Mouse (Mus musculus): ENCODE data around the gene Zfp280c.

Gene Zfp280c

DNA sequence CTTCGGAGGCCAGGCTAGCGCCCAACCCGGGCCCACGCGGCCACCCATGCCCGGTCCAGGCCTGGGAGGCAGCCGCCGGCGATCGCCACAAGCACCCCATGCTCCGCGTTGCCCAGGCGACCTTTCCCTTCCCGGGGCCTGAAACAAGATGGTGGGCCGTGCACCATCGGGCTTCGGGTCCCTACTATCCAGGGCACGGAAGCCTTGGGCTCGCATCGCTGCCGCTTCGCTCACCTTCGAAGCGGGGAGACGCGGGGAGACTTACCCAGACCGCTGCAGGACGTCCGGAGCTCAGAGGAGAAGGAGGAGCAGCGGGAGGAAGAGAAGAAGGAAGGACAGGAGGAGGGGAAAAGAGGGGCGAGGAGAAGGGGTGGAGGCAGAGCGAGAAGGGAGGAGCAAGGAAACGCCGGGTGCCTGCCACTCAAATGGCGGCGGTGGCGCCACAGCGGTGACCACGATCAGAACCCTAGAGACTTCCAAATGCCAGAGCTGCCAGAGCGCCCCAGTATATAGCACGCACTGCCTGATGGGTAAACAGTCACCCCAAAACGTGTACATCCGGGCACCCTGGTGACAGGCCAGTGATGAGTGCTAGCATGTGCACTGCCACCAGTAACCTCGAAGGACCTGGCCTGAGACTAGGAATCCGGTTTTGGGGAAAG, at the start of gene Zfp280c:
Gene Zfp280c, minus strand, starts transcription at position 406 of the 662 bp plus-strand sequence.
- DNase-seq (ENCODE audit: low read depth, low spot score): peak; percentile 83

DNA sequence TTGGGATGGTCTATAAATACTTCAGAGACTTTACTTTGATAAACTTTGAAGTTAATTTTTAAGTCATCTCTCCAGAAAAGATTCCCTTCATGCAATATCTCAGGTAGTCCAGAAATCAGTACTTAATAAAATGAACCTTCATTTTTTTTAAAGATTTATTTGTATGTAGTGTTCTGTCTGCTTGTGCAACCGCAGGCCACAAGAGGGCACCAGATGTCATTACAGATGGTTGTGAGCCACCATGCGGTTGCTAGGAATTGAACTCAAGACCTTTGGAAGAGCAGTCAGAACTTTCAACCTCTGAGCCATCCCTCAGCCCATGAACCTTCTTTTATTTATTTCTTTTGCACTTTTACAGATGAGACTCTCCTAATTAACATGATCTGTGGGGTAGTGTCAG, 42.7 kb upstream of the Zfp280c start:
- peak; percentile 9 for DNase-seq (ENCODE audit: low read depth, low spot score)

DNA sequence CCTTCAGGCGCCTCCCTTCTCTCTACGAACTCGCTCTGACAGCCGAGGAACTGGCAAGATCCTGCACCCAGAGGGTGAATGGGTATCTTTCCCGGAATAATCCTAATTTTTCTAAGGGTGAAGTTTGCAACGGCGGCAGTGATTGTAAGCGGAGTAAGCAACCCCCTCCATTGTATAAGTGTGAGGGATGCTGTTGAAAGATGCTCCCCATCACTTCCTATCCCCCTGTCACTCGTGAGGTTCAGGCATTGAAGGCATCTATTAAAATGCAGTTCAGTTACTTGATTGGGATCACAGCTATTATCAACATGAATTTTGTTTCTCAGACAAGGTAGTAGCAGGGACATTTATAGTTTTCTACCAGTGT, 29.7 kb upstream of the Zfp280c start:
- DNase-seq (ENCODE audit: low read depth, low spot score): no peak

DNA sequence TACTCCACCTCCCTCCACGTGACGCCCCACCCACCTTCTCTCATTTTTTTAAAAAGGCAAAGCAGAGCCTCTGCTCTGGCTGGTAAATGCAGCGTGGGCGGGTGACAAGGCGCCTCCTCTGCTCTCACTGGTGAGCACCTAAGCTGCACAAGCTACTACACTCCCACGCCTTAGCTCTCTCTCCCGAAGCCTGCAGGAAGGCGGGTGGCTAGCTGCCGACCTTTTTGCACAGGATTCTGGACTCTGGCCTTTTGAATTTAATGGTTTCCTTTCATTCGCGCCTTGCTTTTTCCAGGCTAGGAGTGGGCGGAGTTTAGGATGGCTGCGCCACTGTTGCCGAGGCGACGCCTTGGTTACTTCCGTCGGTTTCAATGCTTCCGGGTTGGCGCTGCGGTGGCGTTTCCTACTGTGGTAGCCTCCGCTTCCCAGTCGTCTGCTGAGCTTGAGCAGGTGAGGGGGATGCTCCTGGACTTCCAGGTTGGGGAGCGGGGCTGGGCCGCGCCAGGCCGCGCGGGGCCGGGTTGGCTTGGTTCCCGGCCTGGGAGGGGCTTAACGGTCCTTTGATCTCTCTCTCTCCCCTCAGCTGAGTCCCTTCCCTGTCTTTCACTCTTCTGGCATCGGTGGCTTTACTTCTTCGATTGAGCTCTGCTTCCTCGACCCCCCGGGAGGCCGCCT, 29.2 kb upstream of the Zfp280c start, which contains the start of gene Slc25a14:
Gene Slc25a14, plus strand, starts transcription at position 35 of the 675 bp plus-strand sequence.
- DNase-seq (ENCODE audit: low read depth, low spot score): peak; percentile 85

DNA sequence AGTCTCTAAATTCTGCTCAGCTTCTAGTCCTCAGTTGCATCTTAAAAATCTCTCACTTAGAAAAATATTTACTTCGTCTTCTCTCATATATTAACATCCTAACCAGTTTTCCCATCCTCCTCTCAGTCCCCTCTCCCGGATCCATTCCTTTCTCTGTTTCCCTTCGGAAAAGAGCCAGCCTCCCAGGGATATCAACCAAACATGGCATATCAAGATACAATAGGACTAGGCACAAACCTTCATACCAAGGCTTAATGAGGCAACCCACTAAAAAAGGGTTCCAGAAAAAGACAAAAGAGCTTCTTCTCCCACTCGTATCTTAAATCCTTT, 28.7 kb upstream of the Zfp280c start:
- DNase-seq (ENCODE audit: low read depth, low spot score): no peak

DNA sequence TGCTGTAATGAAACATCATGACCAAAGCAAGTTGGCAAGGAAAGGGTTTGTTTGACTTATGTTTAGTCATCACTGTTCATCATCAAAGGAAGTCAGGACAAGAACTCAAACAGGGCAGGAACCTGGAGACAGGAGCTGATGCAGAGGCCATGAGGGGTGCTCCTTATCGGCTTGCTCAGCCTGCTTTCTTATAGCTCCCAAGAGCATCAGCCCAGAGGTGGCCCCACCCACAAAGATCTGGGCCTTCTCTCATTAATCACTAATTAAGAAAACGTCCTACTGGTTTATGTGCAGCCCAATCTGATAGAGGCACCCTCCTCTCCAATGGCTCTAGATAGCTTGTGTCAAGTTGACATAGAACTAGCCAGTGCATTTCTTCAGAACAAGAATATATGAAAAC, 10.6 kb upstream of the Zfp280c start:
- DNase-seq (ENCODE audit: low read depth, low spot score): no peak

DNA sequence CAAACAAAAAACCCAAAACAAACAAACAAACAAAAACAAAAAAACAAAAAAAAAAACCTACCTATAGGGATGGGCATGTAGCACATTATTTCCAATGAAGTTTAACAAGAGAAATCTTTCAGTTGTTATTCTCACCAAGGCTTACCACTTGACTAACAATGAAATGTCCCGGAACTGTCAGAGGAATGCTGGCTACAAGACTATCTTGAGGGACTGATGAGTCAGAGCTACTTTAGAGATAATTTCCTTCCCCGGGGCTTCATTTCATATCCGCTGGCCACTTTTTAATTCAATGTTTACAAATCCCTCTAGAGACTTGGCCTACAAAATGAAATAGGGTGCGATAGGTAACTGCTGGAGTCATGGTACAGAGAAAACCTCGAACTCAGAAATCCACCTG, 2.6 kb upstream of the Zfp280c start:
- DNase-seq (ENCODE audit: low read depth, low spot score): no peak

DNA sequence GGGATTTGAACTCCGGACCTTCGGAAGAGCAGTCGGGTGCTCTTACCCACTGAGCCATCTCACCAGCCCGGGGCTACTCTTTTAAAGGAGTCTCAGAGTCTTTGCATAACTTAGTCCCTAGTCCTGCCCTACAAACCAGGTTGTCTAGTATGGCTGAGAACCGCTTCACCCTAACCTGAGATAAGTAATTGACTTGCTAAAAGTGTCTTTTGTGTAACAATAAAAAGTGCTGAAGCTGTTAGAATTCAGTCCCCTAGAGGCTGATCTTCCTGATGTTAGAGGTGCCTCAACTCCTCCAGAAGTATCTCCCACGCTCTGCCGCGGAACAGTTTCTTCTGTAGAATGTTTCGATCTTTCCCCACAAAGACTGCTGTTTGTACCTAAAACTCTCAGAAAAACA, 1.7 kb upstream of the Zfp280c start:
- no peak for DNase-seq (ENCODE audit: low read depth, low spot score)

DNA sequence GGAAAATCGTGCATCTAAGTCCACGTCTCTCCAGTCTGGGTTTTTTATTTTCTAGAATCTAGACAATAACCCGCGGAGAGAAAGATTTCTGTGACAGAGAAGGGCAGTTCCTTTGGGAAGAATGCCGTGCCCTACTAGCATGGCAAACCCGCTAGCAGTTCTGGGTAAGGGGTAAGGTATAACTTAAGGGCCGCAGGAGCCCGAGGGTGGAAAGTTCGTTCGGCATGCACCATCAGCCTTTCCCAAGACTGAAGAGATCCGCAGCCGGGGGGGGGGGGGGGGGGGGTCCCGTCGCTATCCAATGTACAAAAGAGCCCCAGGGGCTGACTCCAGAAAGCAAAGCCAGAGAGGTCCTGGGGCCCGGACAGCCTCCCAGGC, 594 bp downstream of the Zfp280c start:
- DNase-seq (ENCODE audit: low read depth, low spot score): no peak

DNA sequence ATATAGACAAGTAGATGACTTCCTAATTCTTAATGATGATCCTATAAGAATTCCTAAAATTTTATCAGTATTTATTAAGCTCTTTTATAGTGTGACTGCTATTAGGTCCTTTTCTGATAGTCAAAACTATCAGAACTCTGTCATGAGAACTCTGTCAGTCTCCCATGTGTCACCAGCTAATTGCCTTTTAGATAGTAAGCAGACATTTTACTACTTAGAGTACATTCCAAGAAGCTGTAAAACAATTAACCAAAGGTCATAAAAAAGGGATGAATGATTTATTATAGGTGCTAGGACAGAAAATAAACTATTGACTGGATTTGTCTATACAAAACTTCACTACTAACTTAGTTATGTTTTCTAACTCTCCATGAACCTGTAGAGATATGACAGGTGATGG, 11.0 kb downstream of the Zfp280c start:
- no peak for DNase-seq (ENCODE audit: low read depth, low spot score)

DNA sequence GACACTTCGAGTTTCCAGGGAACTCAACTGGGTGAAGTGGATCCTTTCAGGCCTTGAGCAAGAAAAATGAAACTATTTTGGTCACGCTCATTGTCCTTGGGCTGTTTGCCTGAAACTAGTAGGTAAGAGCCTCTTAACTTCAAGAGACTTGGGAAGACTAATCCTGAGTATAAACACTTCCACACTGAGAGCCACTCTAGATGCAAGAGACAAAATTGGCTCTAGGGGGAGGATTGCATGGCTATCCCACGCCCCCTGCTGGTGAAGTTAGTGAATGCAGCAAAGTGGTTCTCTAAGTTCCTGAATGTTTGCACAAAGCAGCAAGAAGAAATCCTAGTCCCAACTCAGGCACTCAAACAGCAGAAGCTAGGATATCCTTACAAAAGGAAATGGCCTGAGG, 62.1 kb downstream of the Zfp280c start:
- DNase-seq (ENCODE audit: low read depth, low spot score): peak; percentile 52

DNA sequence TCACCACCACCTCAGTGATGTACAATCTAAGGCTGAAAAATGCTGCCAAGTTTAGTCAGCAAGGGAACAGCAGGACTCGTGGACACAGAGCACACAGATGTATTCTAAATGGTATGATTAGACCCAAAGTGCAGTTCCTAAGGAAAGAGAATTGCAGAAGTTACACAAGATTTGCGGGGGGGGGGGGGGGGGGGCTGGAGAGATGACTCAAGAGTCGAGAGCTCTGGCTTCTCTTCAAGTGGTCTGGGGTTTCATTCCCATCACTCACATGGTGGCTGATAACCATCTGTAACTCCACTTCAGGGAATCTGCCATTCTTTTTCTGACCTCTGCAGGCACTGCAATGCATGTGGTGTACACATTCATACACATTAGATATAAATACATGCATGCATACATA, 67.9 kb downstream of the Zfp280c start:
- no peak for DNase-seq (ENCODE audit: low read depth, low spot score)

DNA sequence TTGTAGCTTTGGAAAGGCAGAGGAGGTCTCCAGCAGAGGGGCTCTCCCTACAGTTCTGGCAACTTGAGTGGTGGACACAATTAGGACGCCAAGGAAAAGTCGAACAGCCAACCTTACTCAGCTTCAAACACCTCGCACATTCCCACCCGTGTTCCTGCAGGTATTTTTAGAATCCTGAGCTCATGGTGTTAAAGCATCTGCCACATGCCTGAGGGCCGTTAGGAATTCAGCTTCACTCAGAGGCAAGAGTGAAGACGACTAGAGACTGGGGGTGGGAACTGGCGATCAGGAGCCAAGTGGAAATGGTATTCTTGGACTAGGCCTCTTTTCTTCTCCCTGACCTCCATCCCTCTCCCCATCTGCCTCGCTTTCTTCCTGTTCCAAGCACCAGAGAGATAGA, 68.4 kb downstream of the Zfp280c start:
- no peak for DNase-seq (ENCODE audit: low read depth, low spot score)

DNA sequence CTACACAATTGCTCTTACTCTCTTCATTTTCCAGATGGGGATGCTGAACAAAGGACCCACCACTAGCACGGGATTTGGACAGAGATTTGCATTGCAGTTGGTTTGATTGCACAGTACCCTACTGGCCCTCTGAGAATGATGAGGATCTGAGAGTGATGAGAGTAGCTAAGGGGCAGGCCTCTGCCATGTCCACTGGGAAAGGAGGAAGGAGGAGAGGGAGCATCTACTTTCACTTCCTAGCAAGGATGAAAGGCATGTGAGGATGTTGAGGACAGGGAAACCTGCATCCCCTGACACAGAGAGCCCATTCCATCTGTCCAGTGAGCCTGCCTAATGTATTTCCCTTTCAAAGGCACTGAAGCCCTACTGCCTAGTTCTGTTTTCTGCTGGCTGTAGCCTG, 69.0 kb downstream of the Zfp280c start:
- no peak for DNase-seq (ENCODE audit: low read depth, low spot score)

DNA sequence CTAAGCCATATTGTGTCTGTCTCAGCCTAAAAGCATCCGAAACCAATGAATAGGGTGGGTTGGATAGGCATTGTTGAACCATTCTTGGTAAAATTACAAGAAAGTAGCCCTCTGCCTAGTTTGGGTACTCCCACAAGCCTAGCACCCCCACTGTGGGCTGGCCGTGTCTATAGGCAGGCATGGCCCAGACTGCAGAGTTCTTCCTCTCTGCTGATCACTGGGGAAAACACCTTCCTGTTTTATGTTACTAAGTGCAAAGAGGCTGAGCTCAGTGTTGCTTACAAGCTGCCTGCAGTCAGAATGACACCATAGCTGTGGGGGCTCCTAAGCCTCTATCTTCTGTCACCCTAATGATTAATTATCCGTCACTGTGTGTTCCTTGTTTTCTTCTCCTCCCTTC, 70.8 kb downstream of the Zfp280c start:
- no peak for DNase-seq (ENCODE audit: low read depth, low spot score)

DNA sequence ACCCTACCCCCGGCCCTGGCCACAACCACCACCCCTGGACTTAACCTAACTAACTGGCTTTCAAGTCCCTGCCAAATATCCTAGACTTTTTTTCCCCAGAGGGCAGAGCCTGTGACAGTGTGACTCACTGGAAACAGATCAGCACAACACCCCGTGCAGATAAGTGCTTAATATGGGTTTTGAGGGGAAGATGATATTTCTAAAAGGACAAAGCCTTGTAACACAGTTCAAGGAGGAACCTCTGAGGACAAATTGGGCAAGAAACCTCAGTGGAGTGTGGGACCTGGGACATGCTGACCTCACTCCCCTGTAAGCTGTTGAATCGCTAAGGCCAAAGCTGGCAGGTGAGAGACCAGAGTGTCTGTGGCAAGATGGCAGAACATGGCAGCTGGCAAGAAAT, 72.7 kb downstream of the Zfp280c start:
- DNase-seq (ENCODE audit: low read depth, low spot score): no peak

DNA sequence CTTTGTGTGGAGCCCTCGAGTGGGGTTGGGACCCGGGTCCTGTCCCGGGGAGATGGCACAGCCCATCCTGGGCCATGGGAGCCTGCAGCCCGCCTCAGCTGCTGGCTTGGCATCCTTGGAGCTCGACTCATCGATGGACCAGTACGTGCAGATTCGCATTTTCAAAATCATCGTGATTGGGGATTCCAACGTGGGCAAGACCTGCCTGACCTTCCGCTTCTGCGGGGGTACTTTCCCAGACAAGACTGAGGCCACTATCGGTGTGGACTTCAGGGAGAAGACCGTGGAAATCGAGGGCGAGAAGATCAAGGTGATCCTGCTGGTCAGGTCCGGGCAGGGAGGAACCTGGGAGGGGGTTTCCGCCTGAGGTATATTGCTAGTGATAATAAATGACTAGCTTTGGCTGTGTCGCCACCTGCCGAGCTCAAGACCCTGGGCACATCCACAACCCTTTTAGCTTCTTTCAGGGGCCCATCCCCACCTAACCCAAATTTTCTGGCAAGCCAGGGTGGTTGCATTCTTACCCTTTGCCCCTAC, 74.7 kb downstream of the Zfp280c start:
- peak; percentile 7 for DNase-seq (ENCODE audit: low read depth, low spot score)

DNA sequence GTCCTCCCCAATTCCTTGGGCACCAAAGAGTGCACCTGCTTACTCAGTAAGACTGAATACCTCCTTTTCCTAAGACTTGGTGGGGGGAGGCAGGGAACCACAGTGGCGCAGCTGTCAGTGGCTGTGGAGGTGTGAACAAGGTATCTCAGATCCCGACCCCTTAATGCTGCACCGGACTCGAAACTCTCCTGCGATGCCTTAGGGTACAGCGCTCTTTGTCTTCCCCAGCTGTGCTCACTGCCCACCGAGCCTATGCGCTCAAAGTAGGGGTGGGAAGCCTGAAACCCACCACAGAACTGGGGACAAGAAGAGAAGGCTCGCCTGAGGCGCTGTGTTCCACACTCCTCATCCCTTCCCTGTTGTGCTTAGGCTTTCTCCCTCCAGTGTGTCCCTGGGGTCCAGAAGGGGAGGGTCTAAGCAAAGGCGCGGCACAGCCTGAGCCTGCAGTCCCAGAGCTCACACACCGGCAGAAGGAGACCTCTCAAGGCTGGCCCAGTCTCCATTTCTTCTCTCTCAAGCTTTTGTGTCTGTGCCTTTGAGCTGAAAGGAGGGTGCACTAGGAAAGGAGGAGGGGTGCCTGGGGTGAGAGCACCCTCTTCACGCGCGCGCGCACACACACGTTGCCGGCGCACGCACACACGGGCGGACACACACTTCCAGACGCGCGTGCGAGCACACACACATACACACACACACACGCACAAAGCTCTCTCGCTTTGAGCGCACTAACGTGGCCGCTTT, 75.3 kb downstream of the Zfp280c start, which contains the start of gene Rab33a:
Gene Rab33a, plus strand, starts transcription at position 478 of the 741 bp plus-strand sequence.
- peak; percentile 33 for DNase-seq (ENCODE audit: low read depth, low spot score)

DNA sequence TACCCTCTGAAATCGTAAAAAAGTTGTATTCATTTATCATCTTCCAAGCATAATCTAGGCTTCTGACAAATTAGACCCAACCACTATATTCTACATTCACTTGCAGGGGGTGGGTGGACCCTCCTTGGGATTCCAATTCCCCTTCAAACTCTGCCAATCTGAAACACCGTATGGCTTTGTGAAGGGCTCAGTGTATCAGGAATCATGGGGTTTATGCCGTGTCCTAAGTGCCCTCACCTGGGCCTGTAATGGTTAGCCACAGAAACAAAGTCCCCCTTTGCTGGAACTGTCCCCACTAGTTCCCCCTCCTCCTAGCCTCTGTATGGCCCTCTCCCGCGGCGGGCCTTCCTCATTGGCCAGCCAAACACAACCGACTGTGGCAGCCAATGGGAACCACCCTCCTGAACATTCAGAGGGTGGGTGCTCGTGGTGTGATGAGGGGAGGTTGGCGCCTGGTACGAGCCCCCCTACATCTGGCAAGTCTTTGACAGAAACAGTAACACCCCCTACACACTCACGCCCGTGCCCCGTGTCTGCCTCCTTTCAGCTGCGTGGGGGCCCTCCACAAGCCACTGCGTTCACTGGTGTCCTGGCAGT, 76.0 kb downstream of the Zfp280c start:
- DNase-seq (ENCODE audit: low read depth, low spot score): no peak

DNA sequence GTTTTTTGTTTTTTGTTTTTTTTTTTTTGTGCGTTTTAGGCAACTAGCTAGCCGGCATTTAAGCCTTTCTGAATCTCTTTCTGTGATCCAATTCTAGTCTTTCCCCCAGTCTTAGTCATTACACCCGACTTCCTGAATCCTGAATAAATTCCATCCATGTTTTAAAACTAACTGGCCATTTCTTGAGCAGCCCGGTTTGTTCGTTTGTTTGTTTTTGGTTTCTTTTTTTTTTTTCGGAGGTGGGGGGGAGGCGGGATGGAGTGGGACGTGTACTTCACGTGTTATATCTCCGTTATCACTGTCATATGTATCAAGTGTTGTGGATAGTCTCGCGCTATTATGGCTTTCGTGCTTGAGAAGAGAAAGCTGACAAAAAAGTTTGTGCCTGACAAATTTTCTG, 80.5 kb downstream of the Zfp280c start:
- DNase-seq (ENCODE audit: low read depth, low spot score): peak; percentile 58

DNA sequence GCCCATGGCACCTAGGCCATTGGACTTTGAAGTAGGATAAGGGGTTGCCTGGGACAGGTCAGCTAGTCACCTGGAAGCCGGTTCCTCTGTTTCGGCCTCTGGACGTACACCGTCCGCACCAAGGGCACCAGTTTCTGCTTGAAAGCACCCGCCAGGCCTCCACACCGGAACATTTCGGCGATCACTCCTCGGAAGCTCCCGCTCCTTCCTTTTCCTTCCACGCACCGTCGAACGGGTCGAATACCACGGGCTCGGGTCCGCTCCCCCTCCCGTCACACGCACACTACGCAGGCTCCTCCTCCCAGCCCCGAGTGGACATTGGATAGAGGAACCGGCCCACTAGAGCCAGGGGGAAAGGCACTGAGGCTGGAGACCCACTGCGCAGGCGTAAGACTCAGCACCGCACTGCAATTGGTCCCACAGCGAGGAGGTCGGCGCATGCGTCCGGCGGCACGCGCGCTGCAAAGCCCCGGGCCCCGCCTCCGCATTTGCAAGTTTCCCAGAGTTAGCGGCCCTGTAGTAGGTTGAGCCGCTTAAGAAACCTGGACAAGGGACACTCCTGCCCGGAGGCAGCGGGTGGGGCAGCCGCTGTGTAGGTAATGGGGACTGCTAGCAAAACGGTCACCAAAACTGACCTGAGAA, 81.0 kb downstream of the Zfp280c start, which contains the start of gene Aifm1:
Gene Aifm1, minus strand, starts transcription at position 398 of the 642 bp plus-strand sequence.
- DNase-seq (ENCODE audit: low read depth, low spot score): peak; percentile 93

DNA sequence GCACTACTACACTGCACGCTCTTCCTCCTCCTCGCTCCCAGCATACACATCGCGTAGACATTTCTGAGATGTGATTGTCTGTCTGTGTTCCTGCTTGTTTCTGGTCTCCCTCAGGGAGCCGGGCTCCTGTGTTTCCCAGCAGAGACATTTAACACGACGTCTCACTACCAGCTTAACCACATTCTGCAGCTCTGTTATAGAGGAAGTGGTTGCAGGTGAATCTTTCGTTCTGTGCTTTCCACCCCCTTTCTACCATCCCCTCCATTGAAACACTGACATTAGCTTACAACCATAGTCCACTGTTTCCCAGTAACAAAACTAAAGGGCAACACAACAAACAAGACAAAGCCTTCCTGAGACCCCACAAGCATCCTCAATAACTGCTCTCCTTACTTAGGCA, 100.5 kb downstream of the Zfp280c start:
- no peak for DNase-seq (ENCODE audit: low read depth, low spot score)
